Mouse (Mus musculus) heart, adult 2 months (tissue): ENCODE measurements around the gene Pcgf2. TPM values are rescaled to one million over a fixed set of nuclear protein-coding genes. Genes with fewer than 3 reads are reported as not detected.

Experiments
- DNase-seq, 2 experiments: peaks; one replicate each; pipeline ENCODE4 v3.0.0; 2021
- H3K27ac ChIP-seq: fragments of 200-600 bp; 2 replicates; pipeline ENCODE4 v1.8.1; 2022
- H3K27me3 ChIP-seq: fragments of 200-500 bp; 2 replicates; pipeline ENCODE4 v1.6.1; 2012; ENCODE audit warnings: mild to moderate bottlenecking, low read length, inconsistent platforms, mixed read lengths; ENCODE audit not compliant: control insufficient read depth, insufficient read depth
- H3K36me3 ChIP-seq: fragments of 200-500 bp; 2 replicates; pipeline ENCODE4 v1.6.1; 2012; ENCODE audit warnings: low read length, inconsistent platforms; ENCODE audit not compliant: control insufficient read depth, insufficient read depth
- H3K4me1 ChIP-seq: fragments of 200-500 bp; 2 replicates; pipeline ENCODE4 v1.6.1; 2011; ENCODE audit warnings: low read length; ENCODE audit not compliant: control insufficient read depth, insufficient read depth
- H3K4me3 ChIP-seq: fragments of 200-600 bp; 2 replicates; pipeline ENCODE4 v1.8.1; 2022
- H3K79me2 ChIP-seq: fragments of 200-500 bp; replicated peaks from 2 replicates; pipeline ENCODE4 v1.6.1; 2012; ENCODE audit warnings: mild to moderate bottlenecking, inconsistent platforms, low read length, moderate library complexity, mixed read lengths; ENCODE audit not compliant: control insufficient read depth, insufficient read depth
- H3K9ac ChIP-seq: fragments of 200-500 bp; 2 replicates; pipeline ENCODE4 v1.6.1; 2012; ENCODE audit warnings: low read depth, mild to moderate bottlenecking, control low read depth, inconsistent platforms, low read length, mixed read lengths
- CTCF ChIP-seq: fragments of 200-600 bp; IDR thresholded peaks from 2 replicates; pipeline ENCODE4 v1.8.1; 2022; ENCODE audit warnings: antibody characterized with exemption, mild to moderate bottlenecking, moderate library complexity
- EP300 ChIP-seq: fragments of 200-500 bp; IDR thresholded peaks from 2 replicates; pipeline ENCODE4 v1.6.1; 2011; ENCODE audit warnings: low read depth, low read length, control low read depth; ENCODE audit not compliant: insufficient read depth
- POLR2A ChIP-seq: fragments of 200-500 bp; IDR thresholded peaks from 2 replicates; pipeline ENCODE4 v1.6.1; 2011; ENCODE audit warnings: mild to moderate bottlenecking, low read depth, low read length, control low read depth; ENCODE audit not compliant: insufficient read depth
- WGBS: fragments of 180-500 bp; shearing (Covaris S2); methylation state at CpG from one replicate; pipeline ENCODE4 v1.1.7; 2018; 5-methylcytosine and 5-hydroxymethylcytosine counted together
- intact Hi-C: fragments of 180-260 bp; cut with DNase I; formaldehyde crosslinking; loops from one replicate; pipeline ENCODE4 v1.15.1; 2025
- polyA plus RNA-seq: library from polyadenylated mRNA; depleted of rRNA; stranded (reverse); fragments of >200 nt; gene quantifications from 2 replicates; pipeline ENCODE4 v1.2.3, GENCODE M21; 2012
- total RNA-seq, 2 experiments: library from RNA; stranded (reverse); gene quantifications; 2 replicates each; pipeline ENCODE4 v1.2.3; 2021

The Pcgf2 gene
- total and polyA plus RNA-seq, 3 experiments = 4.1 to 17.8 (median 5.6) TPM

DNA sequence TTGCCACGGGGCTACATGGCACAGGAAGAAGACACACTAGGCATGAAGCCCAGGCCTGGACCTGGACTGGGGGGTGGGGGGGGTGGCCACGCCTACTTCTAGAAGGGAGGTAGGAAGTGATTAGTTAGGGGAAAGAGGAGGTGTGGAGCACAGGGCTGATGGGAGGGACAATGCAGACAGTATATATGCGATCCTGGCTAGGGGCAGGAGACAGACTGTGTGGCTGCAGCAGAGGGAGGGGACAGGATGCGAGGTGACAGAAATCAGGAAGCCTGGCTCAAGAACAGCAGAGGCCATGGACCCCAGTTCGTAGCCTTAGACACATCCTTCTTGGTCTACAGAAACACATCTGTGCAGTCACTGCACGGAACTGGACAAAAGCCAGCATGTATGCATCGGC is 23.4 kb upstream of the Pcgf2 start:
- WGBS = 54% methylated on average over 7 of the region's 7 CpGs
- intact Hi-C loops = no loop called here
- Histone ChIP-seq H3K9ac (no peak overlapping the region), H3K36me3 (no peaks in the 10 kb centered on the region), H3K27ac (no peak overlapping the region), H3K79me2 (no peaks in the 10 kb centered on the region), H3K4me1 (no peaks in the 10 kb centered on the region), H3K4me3 (no peak overlapping the region), H3K27me3 (no peaks in the 10 kb centered on the region)
- TF ChIP-seq POLR2A (no peak), EP300 (no peak), CTCF (no peak)
- no peak for DNase-seq

DNA sequence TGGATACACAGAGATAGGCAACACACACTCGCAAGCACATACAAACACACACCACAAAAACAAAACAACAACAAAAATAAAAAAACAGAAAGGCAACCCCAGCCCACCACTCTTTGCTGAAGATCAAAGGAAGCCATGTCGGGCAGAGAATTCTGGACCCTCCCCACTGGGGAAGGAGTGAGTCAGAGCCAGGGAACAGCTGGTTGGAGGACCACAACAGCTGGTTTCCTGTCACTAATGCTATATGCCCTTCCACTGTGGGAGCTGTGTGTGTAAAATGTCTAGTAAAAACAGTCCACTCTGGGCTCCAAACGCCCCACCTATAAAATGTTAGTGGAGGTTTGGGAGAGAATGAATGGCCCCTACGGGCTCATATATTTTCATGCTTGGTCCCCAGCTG is 21.0 kb upstream of the Pcgf2 start:
- Histone ChIP-seq H3K27me3 (no peaks in the 10 kb centered on the region), H3K4me1 (no peaks in the 10 kb centered on the region), H3K36me3 (no peaks in the 10 kb centered on the region), H3K79me2 (no peaks in the 10 kb centered on the region), H3K27ac (no peak overlapping the region), H3K9ac (no peak overlapping the region), H3K4me3 (no peak overlapping the region)
- WGBS = 90% methylated on average over 4 of the region's 4 CpGs
- intact Hi-C loops = no loop called here
- no peak for DNase-seq
- TF ChIP-seq POLR2A = no peak
- TF ChIP-seq CTCF = no peak
- TF ChIP-seq EP300 = no peak

GRCm38 (mm10) chr11:97719041-97719440 is 18.7 kb upstream of the Pcgf2 start:
- intact Hi-C loops = no loop called here
- Histone ChIP-seq H3K79me2 (no peaks in the 10 kb centered on the region), H3K4me1 (no peaks in the 10 kb centered on the region), H3K27ac (no peak overlapping the region), H3K9ac (no peak overlapping the region), H3K36me3 (no peaks in the 10 kb centered on the region), H3K27me3 (no peaks in the 10 kb centered on the region), H3K4me3 (no peak overlapping the region)
- DNase-seq = no peak
- no peak for TF ChIP-seq POLR2A
- no peak for TF ChIP-seq CTCF
- TF ChIP-seq EP300 = no peak
- WGBS = 74% methylated on average over 4 of the region's 4 CpGs

GRCm38 (mm10) chr11:97718281-97718860 is 18.1 kb upstream of the Pcgf2 start:
- H3K4me1 ChIP-seq = peaks cover 2% of the 10 kb centered on the region; the same call in 1 of the 2 replicates
- H3K27ac ChIP-seq = no peak overlapping the region
- no peaks in the 10 kb centered on the region for H3K36me3 ChIP-seq
- DNase-seq = peak in 1 of 2 experiments; percentile 45
- no peaks in the 10 kb centered on the region for H3K79me2 ChIP-seq
- no peaks in the 10 kb centered on the region for H3K27me3 ChIP-seq
- intact Hi-C loops = no loop called here
- no peak overlapping the region for H3K9ac ChIP-seq
- WGBS = 38% methylated on average over 15 of the region's 15 CpGs
- H3K4me3 ChIP-seq = no peak overlapping the region
- TF ChIP-seq CTCF (no peak), EP300 (no peak)

GRCm38 (mm10) chr11:97717369-97718280 is 17.3 kb upstream of the Pcgf2 start:
- Histone ChIP-seq H3K27me3 (no peaks in the 10 kb centered on the region), H3K36me3 (no peaks in the 10 kb centered on the region), H3K27ac (no peak overlapping the region), H3K4me3 (no peak overlapping the region), H3K4me1 (peaks cover 2% of the 10 kb centered on the region; the same call in 1 of the 2 replicates), H3K9ac (no peak overlapping the region), H3K79me2 (no peaks in the 10 kb centered on the region)
- TF ChIP-seq CTCF (no peak), EP300 (no peak), POLR2A (no peak)
- intact Hi-C loops = no loop called here
- DNase-seq = no peak
- 83% methylated on average over 26 of the region's 26 CpGs for WGBS

DNA sequence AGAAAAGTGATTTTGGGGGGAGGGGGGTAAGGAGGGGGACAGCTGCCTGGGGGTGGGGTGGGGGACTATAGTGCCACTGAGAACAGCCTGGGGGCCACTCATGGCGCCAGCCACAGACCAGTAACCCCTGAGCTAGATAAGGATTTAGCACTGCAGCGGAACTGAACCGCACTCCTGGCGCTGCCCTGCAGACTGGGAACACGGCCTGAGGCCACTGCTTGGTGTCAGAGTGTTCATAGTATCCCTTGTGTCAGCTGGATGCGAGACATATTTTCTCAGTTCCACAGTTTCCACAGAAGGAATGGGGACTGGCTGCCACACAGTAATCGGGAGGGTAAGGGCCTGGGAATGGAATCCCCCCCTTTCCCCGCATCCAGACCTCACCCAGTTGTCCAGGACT is 15.7 kb upstream of the Pcgf2 start:
- Histone ChIP-seq H3K9ac (no peak overlapping the region), H3K4me3 (no peak overlapping the region), H3K27me3 (no peaks in the 10 kb centered on the region), H3K79me2 (no peaks in the 10 kb centered on the region), H3K36me3 (no peaks in the 10 kb centered on the region), H3K4me1 (peaks cover 2% of the 10 kb centered on the region; the same call in 1 of the 2 replicates), H3K27ac (no peak overlapping the region)
- intact Hi-C loops = no loop called here
- TF ChIP-seq POLR2A (no peak), CTCF (no peak), EP300 (no peak)
- no peak for DNase-seq
- 90% methylated on average over 8 of the region's 8 CpGs for WGBS
